Mouse (Mus musculus) CH12.LX (cell line): ENCODE measurements around the gene Abat. TPM values are rescaled to one million over a fixed set of nuclear protein-coding genes. Genes with fewer than 3 reads are reported as not detected.

ENCODE experiments used
- DNase-seq: peaks from one replicate; pipeline ENCODE4 v3.0.0-alpha.2; 2013; ENCODE audit errors: extremely low read depth
- H3K27ac ChIP-seq: 2 replicates; pipeline ENCODE4 v1.5.1; 2012; ENCODE audit warnings: low read depth, mild to moderate bottlenecking, control low read depth, moderate library complexity; ENCODE audit not compliant: insufficient read depth
- H3K27me3 ChIP-seq: replicated peaks from 2 replicates; pipeline ENCODE3; 2012; ENCODE audit warnings: inconsistent platforms
- H3K36me3 ChIP-seq, 2 experiments: replicated peaks in 1 of 2; 2 replicates each; pipeline versions ENCODE3 to v1.6.1; 2012; ENCODE audit warnings: inconsistent platforms in 1 of 2, low read length in 1 of 2, mild to moderate bottlenecking in 1 of 2, mixed read lengths in 1 of 2, moderate library complexity in 1 of 2; ENCODE audit not compliant: control insufficient read depth in 1 of 2, insufficient read depth in 1 of 2
- H3K4me1 ChIP-seq, 2 experiments: 2 replicates each; pipeline ENCODE4 v1.6.1; 2012; ENCODE audit warnings: inconsistent platforms in 1 of 2, moderate library complexity in 1 of 2; ENCODE audit not compliant: insufficient read depth in 2 of 2, control insufficient read depth in 1 of 2
- H3K4me2 ChIP-seq: 2 replicates; pipeline ENCODE4 v1.6.1; 2012; ENCODE audit warnings: low read depth, mild to moderate bottlenecking, control low read depth; ENCODE audit not compliant: poor library complexity, insufficient read depth, severe bottlenecking
- H3K4me3 ChIP-seq, 3 experiments: fragments of 150-350 bp in 1 of 3; sonication (generic) in 1 of 3; replicated peaks in 1 of 3; 2 replicates each; pipeline versions ENCODE3 to v1.5.1; 2011 to 2012; ENCODE audit warnings: low read depth in 2 of 3, low read length in 2 of 3, mild to moderate bottlenecking in 2 of 3, moderate library complexity in 2 of 3, control low read depth in 1 of 3, improper control_type of control experiment in 1 of 3, inconsistent platforms in 1 of 3, mixed read lengths in 1 of 3; ENCODE audit not compliant: poor library complexity in 1 of 3
- H3K79me2 ChIP-seq: replicated peaks from 2 replicates; pipeline ENCODE4 v1.6.1; 2012; ENCODE audit warnings: mild to moderate bottlenecking, moderate library complexity; ENCODE audit not compliant: control insufficient read depth, poor library complexity, insufficient read depth, severe bottlenecking; ENCODE audit errors: extremely low read depth
- H3K9ac ChIP-seq: 2 replicates; pipeline ENCODE4 v1.6.1; 2012; ENCODE audit warnings: low read depth, mild to moderate bottlenecking, control low read depth, moderate library complexity; ENCODE audit not compliant: insufficient read depth
- H3K9me3 ChIP-seq: replicated peaks from 2 replicates; pipeline ENCODE3; 2012; ENCODE audit warnings: low read length, inconsistent platforms, mixed read lengths
- BHLHE40 ChIP-seq: IDR thresholded peaks from 2 replicates; pipeline ENCODE4 v1.6.1; 2011; ENCODE audit warnings: mild to moderate bottlenecking, low read depth, low read length, improper control_type of control experiment
- CHD1 ChIP-seq: IDR thresholded peaks from 2 replicates; pipeline ENCODE4 v1.6.1; 2012; ENCODE audit warnings: low read depth, low read length, improper control_type of control experiment, inconsistent platforms
- CHD2 ChIP-seq: IDR thresholded peaks from 2 replicates; pipeline ENCODE4 v1.6.1; 2011; ENCODE audit warnings: low read length, improper control_type of control experiment
- CTCF ChIP-seq, 2 experiments: IDR thresholded peaks in 1 of 2; conservative IDR thresholded peaks in 1 of 2; 2 replicates each; pipeline ENCODE4 v1.5.1; 2011 to 2012; ENCODE audit warnings: low read depth in 2 of 2, low read length in 2 of 2, improper control_type of control experiment in 1 of 2, inconsistent platforms in 1 of 2, mild to moderate bottlenecking in 1 of 2, moderate library complexity in 1 of 2
- E2F4 ChIP-seq: IDR thresholded peaks from 2 replicates; pipeline ENCODE4 v1.6.1; 2011; ENCODE audit warnings: low read depth, low read length, improper control_type of control experiment; ENCODE audit not compliant: insufficient replicate concordance
- ELF1 ChIP-seq: IDR thresholded peaks from 2 replicates; pipeline ENCODE4 v1.6.1; 2014; ENCODE audit warnings: low read depth, mild to moderate bottlenecking, inconsistent platforms, low read length, improper control_type of control experiment
- EP300 ChIP-seq: IDR thresholded peaks from 2 replicates; pipeline ENCODE4 v1.6.1; 2011; ENCODE audit warnings: low read length, improper control_type of control experiment
- ETS1 ChIP-seq: conservative IDR thresholded peaks from 2 replicates; pipeline ENCODE4 v1.6.1; 2012; ENCODE audit warnings: low read depth, mild to moderate bottlenecking, inconsistent platforms, low read length, improper control_type of control experiment, moderate library complexity
- GABPA ChIP-seq: IDR thresholded peaks from 2 replicates; pipeline ENCODE4 v1.6.1; 2012; ENCODE audit warnings: low read depth, low read length, improper control_type of control experiment, inconsistent platforms; ENCODE audit not compliant: insufficient replicate concordance
- JUND ChIP-seq: conservative IDR thresholded peaks from 2 replicates; pipeline ENCODE4 v1.6.1; 2011; ENCODE audit warnings: low read depth, low read length, improper control_type of control experiment
- KAT2A ChIP-seq: IDR thresholded peaks from 2 replicates; pipeline ENCODE4 v1.6.1; 2012; ENCODE audit warnings: low read length, improper control_type of control experiment, inconsistent platforms; ENCODE audit not compliant: insufficient replicate concordance
- MEF2A ChIP-seq: IDR thresholded peaks from 2 replicates; pipeline ENCODE4 v1.6.1; 2014; ENCODE audit warnings: low read depth, mild to moderate bottlenecking, inconsistent platforms, low read length, improper control_type of control experiment, borderline replicate concordance
- MYC ChIP-seq: IDR thresholded peaks from 2 replicates; pipeline ENCODE4 v1.6.1; 2011; ENCODE audit warnings: low read depth, mild to moderate bottlenecking, improper control_type of control experiment, low read length
- NELFE ChIP-seq: IDR thresholded peaks from 2 replicates; pipeline ENCODE4 v1.6.1; 2011; ENCODE audit warnings: low read depth, low read length, improper control_type of control experiment
- NRF1 ChIP-seq: IDR thresholded peaks from 2 replicates; pipeline ENCODE4 v1.6.1; 2014; ENCODE audit warnings: low read depth, mild to moderate bottlenecking, inconsistent platforms, low read length, improper control_type of control experiment, moderate library complexity
- PAX5 ChIP-seq: IDR thresholded peaks from 2 replicates; pipeline ENCODE4 v1.6.1; 2012; ENCODE audit warnings: low read length, inconsistent platforms, mixed read lengths
- POLR2A ChIP-seq: IDR thresholded peaks from 2 replicates; pipeline ENCODE4 v1.6.1; 2011; ENCODE audit warnings: low read depth, mild to moderate bottlenecking, improper control_type of control experiment, low read length
- RAD21 ChIP-seq: IDR thresholded peaks from 2 replicates; pipeline ENCODE4 v1.6.1; 2011; ENCODE audit warnings: low read depth, mild to moderate bottlenecking, low read length, improper control_type of control experiment, moderate library complexity
- RCOR1 ChIP-seq: conservative IDR thresholded peaks from 2 replicates; pipeline ENCODE4 v1.6.1; 2012; ENCODE audit warnings: low read depth, mild to moderate bottlenecking, inconsistent platforms, low read length, improper control_type of control experiment
- SIN3A ChIP-seq: IDR thresholded peaks from 2 replicates; pipeline ENCODE4 v1.6.1; 2012; ENCODE audit warnings: low read length, improper control_type of control experiment, inconsistent platforms
- SMC3 ChIP-seq: IDR thresholded peaks from 2 replicates; pipeline ENCODE4 v1.6.1; 2011; ENCODE audit warnings: low read depth, low read length, improper control_type of control experiment
- TBP ChIP-seq: conservative IDR thresholded peaks from 2 replicates; pipeline ENCODE4 v1.6.1; 2011; ENCODE audit warnings: low read depth, low read length, improper control_type of control experiment
- TCF12 ChIP-seq: IDR thresholded peaks from 2 replicates; pipeline ENCODE4 v1.6.1; 2014; ENCODE audit warnings: low read depth, mild to moderate bottlenecking, inconsistent platforms, low read length, improper control_type of control experiment
- USF1 ChIP-seq: IDR thresholded peaks from 2 replicates; pipeline ENCODE4 v1.6.1; 2014; ENCODE audit warnings: low read depth, mild to moderate bottlenecking, inconsistent platforms, low read length, improper control_type of control experiment
- USF2 ChIP-seq: conservative IDR thresholded peaks from 2 replicates; pipeline ENCODE4 v1.6.1; 2011; ENCODE audit warnings: low read depth, low read length, improper control_type of control experiment
- ZMIZ1 ChIP-seq: IDR thresholded peaks from 2 replicates; pipeline ENCODE4 v1.6.1; 2012; ENCODE audit warnings: low read depth, mild to moderate bottlenecking, inconsistent platforms, low read length, improper control_type of control experiment
- dilution Hi-C: fragments of 300-500 bp; cut with MboI; formaldehyde crosslinking; loops from 2 replicates; pipeline ENCODE4 v1.14.3; 2020; ENCODE audit warnings: low sequenced_read_pairs; ENCODE audit not compliant: extremely low pct_unique_long_range_greater_than_20kb, extremely low pct_ligation_motif_present
- in situ Hi-C: fragments of 300-500 bp; cut with MboI; formaldehyde crosslinking; loops from 3 replicates; pipeline ENCODE4 v1.14.3; 2019; ENCODE audit warnings: low sequenced_read_pairs, low pct_ligation_motif_present, low pct_unique_long_range_greater_than_20kb, mixed read lengths
- polyA plus RNA-seq: library from polyadenylated mRNA; unstranded; fragments of >175 nt; gene quantifications from 2 replicates; pipeline ENCODE4 v1.2.1, GENCODE M21; 2012; ENCODE audit warnings: low read depth; ENCODE audit not compliant: insufficient read length
- total RNA-seq, 2 experiments: library from RNA; depleted of rRNA; stranded (reverse); fragments of 300-350 nt in 1 of 2; fragments of >200 nt in 1 of 2; gene quantifications; 2 replicates each; pipeline ENCODE4 v1.2.3; 2012 to 2014

Abat gene
- total and polyA plus RNA-seq, 3 experiments = 0.17 TPM; not detected in 2

- Histone ChIP-seq H3K4me1 (peaks cover 3 to 9% of the 10 kb centered on the region in 2 experiments; a peak in 3 of 4 replicates), H3K4me3 (no peak overlapping the region), H3K4me2 (no peak overlapping the region), H3K27ac (no peak overlapping the region), H3K9ac (no peak overlapping the region), H3K36me3 (peaks cover 83 to 98% of the 10 kb centered on the region in 2 experiments), H3K79me2 (no peaks in the 10 kb centered on the region), H3K9me3 (no peaks in the 10 kb centered on the region), H3K27me3 (no peaks in the 10 kb centered on the region)
- in situ Hi-C loops = no loop called here
- TF ChIP-seq USF2 = no peak
- TF ChIP-seq KAT2A = no peak
- TF ChIP-seq CHD2 = no peak
- TF ChIP-seq MEF2A = no peak
- no peak for TF ChIP-seq SMC3
- no peak for TF ChIP-seq ZMIZ1
- TF ChIP-seq RCOR1 = no peak
- no peak for TF ChIP-seq TBP
- peak; percentile 55 for DNase-seq
- dilution Hi-C loops = no loop called here
Observed at GRCm38 (mm10) chr16:8650007-8650406, 136.8 kb downstream of the Abat start.

GRCm38 (mm10) chr16:8655108-8655507 lies 141.9 kb downstream of the Abat start:
- Histone ChIP-seq H3K4me1 (peaks cover under 1 to 1% of the 10 kb centered on the region in 2 experiments; a peak in 3 of 4 replicates), H3K4me3 (no peak overlapping the region), H3K27ac (no peak overlapping the region), H3K9me3 (no peaks in the 10 kb centered on the region), H3K79me2 (no peaks in the 10 kb centered on the region), H3K9ac (no peak overlapping the region), H3K4me2 (no peak overlapping the region), H3K36me3 (peaks cover 82 to 98% of the 10 kb centered on the region in 2 experiments), H3K27me3 (no peaks in the 10 kb centered on the region)
- in situ Hi-C loops (no loop called here), dilution Hi-C loops (no loop called here)
- TF ChIP-seq ELF1 (no peak), RAD21 (no peak), EP300 (no peak), MYC (no peak), NELFE (no peak), CTCF (conservative IDR thresholded peaks at IDR 0.05 in 1 of 2, IDR thresholded peaks at IDR 0.05 in 1 of 2; ENCODE audit: low read depth in 2 of 2, low read length in 2 of 2) (no peak), USF1 (no peak), TCF12 (no peak), PAX5 (no peak), SIN3A (no peak), BHLHE40 (no peak), CHD1 (no peak), POLR2A (no peak), JUND (no peak), TBP (no peak), ETS1 (no peak), E2F4 (no peak), NRF1 (no peak), GABPA (no peak)
- DNase-seq = no peak
